Mouse (Mus musculus) testis, adult 2 months (tissue): ENCODE measurements around the gene Vps35l.

Experiments used
- CTCF ChIP-seq: fragments of 200-500 bp; IDR thresholded peaks from 2 replicates; pipeline ENCODE4 v1.5.1; 2012; ENCODE audit warnings: low read depth, mild to moderate bottlenecking, inconsistent platforms, low read length, moderate library complexity; ENCODE audit not compliant: control insufficient read depth, insufficient read depth, insufficient replicate concordance
- POLR2A ChIP-seq: fragments of 200-500 bp; IDR thresholded peaks from 2 replicates; pipeline ENCODE4 v1.6.1; 2012; ENCODE audit warnings: low read depth, mild to moderate bottlenecking, inconsistent platforms, low read length, moderate library complexity; ENCODE audit not compliant: control insufficient read depth

DNA sequence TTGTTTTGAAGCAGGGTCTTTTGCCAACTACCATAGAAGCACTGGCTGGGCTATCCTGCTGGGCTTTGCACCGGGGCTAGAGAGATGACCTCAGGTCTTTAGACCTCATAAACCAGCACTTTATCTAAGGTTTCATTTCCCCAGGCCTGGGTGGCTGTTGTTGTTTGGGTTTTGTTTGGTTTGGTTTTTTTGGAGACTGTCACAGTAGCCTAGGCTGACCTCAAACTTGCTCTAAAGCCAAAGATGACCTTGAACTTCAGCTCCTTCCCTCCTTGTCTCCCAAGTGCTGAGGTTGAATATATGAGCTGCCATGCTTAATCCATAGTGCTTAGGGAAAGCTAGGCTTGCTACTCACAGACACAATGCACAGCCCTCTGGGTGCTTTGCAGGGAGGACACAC lies 79.6 kb downstream of the Vps35l start:
- no peak for TF ChIP-seq CTCF
- TF ChIP-seq POLR2A: no peak
